ENCODE assay signal across 7 mouse cellular contexts in the genomic region with DNA sequence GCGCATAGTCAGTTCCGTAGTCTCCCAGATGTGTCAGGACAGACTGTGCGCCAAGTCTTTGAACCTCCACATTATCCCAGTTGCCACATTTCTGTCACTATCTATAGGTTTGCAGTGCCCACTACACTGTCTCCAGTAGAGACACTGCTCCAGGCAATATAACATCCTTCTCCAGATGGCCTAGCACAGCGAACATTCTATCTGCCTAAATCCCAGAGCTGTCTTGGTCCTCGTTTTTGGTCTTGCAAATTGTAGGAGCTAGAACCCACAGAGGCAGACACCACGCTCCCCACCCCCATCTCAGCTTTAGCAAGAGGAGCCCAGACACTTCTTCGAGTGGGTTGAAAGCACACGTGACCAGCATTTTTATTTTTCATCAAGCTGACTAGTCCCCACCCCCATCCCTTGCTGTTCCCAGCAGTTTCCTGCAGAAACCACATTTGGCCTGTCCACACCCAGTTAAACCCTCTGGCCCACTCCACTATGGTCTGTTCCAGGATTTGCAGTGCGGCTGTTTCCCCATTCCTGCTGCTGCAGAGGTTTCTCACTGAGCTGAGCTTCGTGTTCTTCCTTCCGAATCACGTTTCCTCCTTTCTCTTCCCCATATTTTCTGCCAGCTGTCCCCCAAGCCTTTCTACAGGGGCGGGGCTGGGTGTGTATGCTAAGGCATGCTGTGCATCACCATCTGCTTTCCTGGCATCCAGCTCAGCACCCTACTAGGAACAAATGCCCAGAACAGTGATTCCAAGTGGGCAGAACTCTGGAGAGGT. TPM values are rescaled to one million over a fixed set of nuclear protein-coding genes. Genes with fewer than 3 reads are reported as not detected.
DNase-seq lines count a peak whose midpoint lies in the region; ATAC-seq and TF ChIP-seq lines count a peak whose summit lies in the region.

No protein-coding gene starts in this region.

- H3K4me3 ChIP-seq in gastrocnemius, adult 2 months: peak overlapping the region; percentile 92
- peak overlapping the region; percentile 64 for H3K4me3 ChIP-seq in hindbrain, embryonic 15.5 days
- H3K4me3 ChIP-seq in left cerebral cortex, adult 2 months: peak overlapping the region; percentile 84

- 50% methylated on average over 13 of the region's 13 CpGs for WGBS in hindbrain, embryonic 15.5 days

- DNase-seq in ZHBTc4 (ENCODE audit: low read depth, low spot score): peak; percentile 36
- peak; percentile 93 to 95 for DNase-seq in cerebellum, postnatal 10 days
- peak; percentile 74 for DNase-seq in gastrocnemius, adult 2 months
- DNase-seq in left cerebral cortex, adult 2 months (ENCODE audit: extremely low spot score in 1 of 2, low spot score in 2 of 2): peak; percentile 57 to 72
- DNase-seq in lung, postnatal 36 days: peak; percentile 80
- peak; percentile 34 for DNase-seq in right cerebral cortex, postnatal 4 days

- peak overlapping the region; percentile 93 for H3K27ac ChIP-seq in gastrocnemius, adult 2 months
- H3K27ac ChIP-seq in hindbrain, embryonic 15.5 days (replicated peaks): peak overlapping the region; percentile 78
- H3K27ac ChIP-seq in left cerebral cortex, adult 2 months: peak overlapping the region; percentile 87

- H3K36me3 ChIP-seq in hindbrain, embryonic 15.5 days: no peaks in the 10 kb centered on the region

- peak; percentile 38 for ATAC-seq in hindbrain, embryonic 15.5 days (ENCODE audit: low FRiP score, low read depth)

- TF ChIP-seq CTCF in gastrocnemius, adult 2 months (IDR thresholded peaks at IDR 0.05): no peak
- no peak for TF ChIP-seq CTCF in left cerebral cortex, adult 2 months (IDR thresholded peaks at IDR 0.05)

- no peaks in the 10 kb centered on the region for H3K9me3 ChIP-seq in hindbrain, embryonic 15.5 days

- H3K9ac ChIP-seq in hindbrain, embryonic 15.5 days: peak overlapping the region; percentile 50

- peak overlapping the region; percentile 77 for H3K4me2 ChIP-seq in hindbrain, embryonic 15.5 days

- H3K4me1 ChIP-seq in hindbrain, embryonic 15.5 days (replicated peaks): peaks cover 21% of the 10 kb centered on the region

- intact Hi-C loops in gastrocnemius, adult 2 months (cut with DNase I): loop anchor here (1.0 kb wide), 1 partner anchor 22 kb away; the partner anchor contains the start of gene Ap2a2
- intact Hi-C loops in left cerebral cortex, adult 2 months (cut with DNase I): loop anchor here (1.0 to 2.0 kb wide), 3 partner anchors 20 to 265 kb away; no protein-coding TSS in a partner anchor

- H3K27me3 ChIP-seq in hindbrain, embryonic 15.5 days: no peaks in the 10 kb centered on the region

RNA-seq across cellular contexts. Expression of gene Chid1, which starts 0.8 kb away (rescaled TPM):
- 10 to 100 TPM; 11.5 to 21.6 TPM for total RNA-seq in gastrocnemius, adult 2 months (2021)
- 48.2 and 49.0 TPM in 2 replicates for polyA plus RNA-seq in hindbrain, embryonic 15.5 days (2015; fragmentation: Nextera tagmentation; extraction: Ambion mirVana)
- total RNA-seq in left cerebral cortex, adult 2 months (2021): 10 to 100 TPM; 59.2 to 72.0 TPM

RNA-seq across cellular contexts. Expression of gene Ap2a2, which starts 21.5 kb away (rescaled TPM):
- 10 to 100 TPM; 52.2 to 52.9 TPM for total RNA-seq in gastrocnemius, adult 2 months (2021)
- polyA plus RNA-seq in hindbrain, embryonic 15.5 days (2015; fragmentation: Nextera tagmentation; extraction: Ambion mirVana): 116 and 125 TPM in 2 replicates
- total RNA-seq in left cerebral cortex, adult 2 months (2021): 100 to 1,000 TPM; 191 to 201 TPM

Comparison
In these comparisons a context has a peak if more than half of its experiments do, and no peak if none do; other contexts are left out.
1. Peak in every context shown above with its lines: DNase-seq, ATAC-seq, H3K4me3 ChIP-seq and H3K27ac ChIP-seq.
2. DNase-seq: peak in every context shown above with its lines; median percentile 94 in cerebellum, postnatal 10 days; 80 in lung, postnatal 36 days; 74 in gastrocnemius, adult 2 months; 64 in left cerebral cortex, adult 2 months; 36 in ZHBTc4; 34 in right cerebral cortex, postnatal 4 days.